Mouse (Mus musculus) liver, embryonic 14 days (tissue): ENCODE results near the gene Olfr297. TPM values are rescaled to one million over a fixed set of nuclear protein-coding genes. Genes with fewer than 3 reads are reported as not detected.

ENCODE experiments used
- polyA plus RNA-seq: library from polyadenylated mRNA; depleted of rRNA; stranded (reverse); fragments of >200 nt; gene quantifications from 2 replicates; pipeline ENCODE4 v1.2.3, GENCODE M21; 2012; rRNA removed

Gene Olfr297
- not detected in 2 replicates for polyA plus RNA-seq

GRCm38 (mm10) chr7:86519668-86520067 is at the start of gene Olfr297:
Olfr297 (plus strand) TSS chr7:86519968.

GRCm38 (mm10) chr7:86492384-86492783 is 27.4 kb upstream of the Olfr297 start, which contains the start of gene Olfr298:
Olfr298 (minus strand) TSS chr7:86492484.

Other genes with a start within 250 kb of the Olfr297 start
- not detected in 2 replicates for gene Olfr310, start 242.8 kb upstream of the Olfr297 start, polyA plus RNA-seq
- gene Olfr309, start 206.3 kb upstream of the Olfr297 start, polyA plus RNA-seq, result not detected in 2 replicates
- gene Olfr308, start 194.3 kb upstream of the Olfr297 start, polyA plus RNA-seq, result not detected in 2 replicates
- not detected in 2 replicates for gene Olfr307, start 182.4 kb upstream of the Olfr297 start, polyA plus RNA-seq
- not detected in 2 replicates for gene Olfr305, start 153.0 kb upstream of the Olfr297 start, polyA plus RNA-seq
- not detected in 2 replicates for gene Olfr304, start 133.3 kb upstream of the Olfr297 start, polyA plus RNA-seq
- gene Olfr303, start 122.2 kb upstream of the Olfr297 start, polyA plus RNA-seq, result not detected in 2 replicates
- gene Olfr301, start 116.1 kb upstream of the Olfr297 start, polyA plus RNA-seq, result not detected in 2 replicates
- gene Olfr299, start 60.0 kb upstream of the Olfr297 start, polyA plus RNA-seq, result not detected in 2 replicates
- not detected in 2 replicates for gene Olfr298, start 27.5 kb upstream of the Olfr297 start, polyA plus RNA-seq
- gene Olfr295, start 63.9 kb downstream of the Olfr297 start, polyA plus RNA-seq, result not detected in 2 replicates
- gene Olfr294, start 96.7 kb downstream of the Olfr297 start, polyA plus RNA-seq, result not detected in 2 replicates
- gene Olfr293, start 129.1 kb downstream of the Olfr297 start, polyA plus RNA-seq, result not detected in 2 replicates
- gene Olfr292, start 168.4 kb downstream of the Olfr297 start, polyA plus RNA-seq, result not detected in 2 replicates